Mouse (Mus musculus) liver, adult 10 weeks (tissue): ENCODE data around the gene Fbln5. TPM values are rescaled to one million over a fixed set of nuclear protein-coding genes. Genes with fewer than 3 reads are reported as not detected.

Experiments used
- polyA plus RNA-seq: library from polyadenylated mRNA; stranded (reverse); fragments of 350-450 nt; fragmentation: Illumina TruSeq; extraction: RNeasy Lipid Tissue Mini Kit (QIAGEN cat#74804); gene quantifications from one replicate; pipeline ENCODE4 v1.2.3, GENCODE M21; 2014; ENCODE audit warnings: low read depth, low replicate concordance

The Fbln5 gene
- 3.4 TPM for polyA plus RNA-seq

DNA sequence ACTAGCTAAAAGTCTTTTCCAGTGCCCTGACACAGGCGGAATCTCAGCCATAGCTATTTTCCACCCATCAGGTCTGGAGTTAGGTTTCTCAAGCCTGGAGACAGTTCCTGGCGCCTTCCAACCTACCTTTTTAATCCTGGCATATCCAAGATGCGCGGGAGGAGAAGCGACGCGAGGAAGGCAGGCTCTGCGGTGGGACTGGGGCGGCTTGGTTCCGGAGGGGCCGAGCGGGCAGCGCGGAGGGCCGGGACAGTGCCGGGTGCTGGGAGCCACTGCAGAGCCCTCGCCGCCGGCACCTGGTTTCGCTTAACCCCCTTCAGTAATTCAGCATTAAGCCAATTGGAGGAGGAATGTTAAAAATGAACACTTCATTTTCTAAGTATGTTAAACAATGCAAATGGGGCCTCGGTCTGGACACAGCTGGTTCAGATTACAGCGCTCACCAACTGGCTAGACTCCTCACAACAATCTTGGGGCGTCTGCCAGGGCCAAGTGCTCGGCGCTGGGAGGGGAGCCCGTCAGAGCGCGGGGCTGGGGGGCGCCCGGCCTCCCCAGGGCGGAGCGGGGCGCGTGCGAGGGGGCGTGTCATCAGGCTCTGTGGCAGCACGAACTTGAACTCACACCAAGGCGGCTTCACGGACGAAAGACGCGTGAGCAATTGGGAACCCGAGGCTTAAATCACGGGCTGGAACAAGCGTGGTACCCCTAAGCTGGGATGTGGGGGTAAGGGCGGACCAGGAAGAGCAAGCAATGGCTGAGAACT is at the start of gene Fbln5:
Gene Fbln5, minus strand, starts transcription at position 448 of the 763 bp plus-strand sequence.

DNA sequence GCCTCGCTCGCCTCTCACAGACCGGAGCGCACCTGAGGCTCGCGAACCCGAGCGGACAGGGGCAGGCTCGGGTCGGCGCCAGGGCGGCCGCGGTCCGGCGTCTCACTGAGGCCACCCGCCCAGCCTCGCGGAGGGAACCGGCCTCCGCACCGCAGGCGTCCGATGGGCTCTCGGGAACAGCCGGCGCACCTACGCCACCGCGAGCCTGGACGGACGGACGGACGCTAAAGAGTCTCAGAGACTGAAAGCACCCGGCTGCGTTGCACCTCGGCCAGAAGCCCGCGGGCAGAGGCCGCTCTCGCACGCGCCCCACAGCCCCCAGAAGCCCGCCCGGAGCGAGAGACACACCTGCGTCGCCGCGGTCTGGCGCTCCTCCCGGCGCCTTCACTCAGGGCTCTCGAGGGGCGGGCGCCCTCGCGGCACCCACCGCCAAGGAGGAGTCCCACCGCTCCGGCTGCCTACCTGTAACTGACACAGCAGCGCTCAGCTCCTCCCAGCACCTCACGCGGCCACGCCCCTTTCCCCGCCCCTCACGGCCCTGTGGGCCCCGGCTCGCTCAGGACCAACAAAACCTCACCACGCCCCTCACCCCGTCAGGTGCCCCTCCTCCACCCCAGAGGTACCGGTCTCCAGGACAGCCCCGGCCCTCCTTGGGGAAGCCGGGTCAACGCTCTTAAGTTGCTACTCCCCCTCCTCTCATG is 100.7 kb downstream of the Fbln5 start, which contains the start of gene Tc2n:
Gene Tc2n, minus strand, starts transcription at position 470 of the 701 bp plus-strand sequence.

Other genes starting within 250 kb of the Fbln5 start
- 5.1 TPM for gene Tc2n, start 100.5 kb downstream of the Fbln5 start, polyA plus RNA-seq
- 12.2 TPM for gene Trip11, start 94.2 kb upstream of the Fbln5 start, polyA plus RNA-seq
- gene Atxn3, start 139.2 kb upstream of the Fbln5 start, polyA plus RNA-seq = 18.5 TPM
- gene Cpsf2, start 156.9 kb upstream of the Fbln5 start, polyA plus RNA-seq = 12.6 TPM